Mouse (Mus musculus) cerebellum, adult (tissue): ENCODE measurements around the gene Slc25a35.
"Not testable (repeated sequence)": the region's sequence is repeated elsewhere in the genome, so short reads cannot be mapped to it uniquely, and the experiment has no call there.

ENCODE experiments used
- ATAC-seq: cut with Nextera tagmentation; 2 replicates; pipeline ENCODE4 v1.9.2; 2017; ENCODE audit warnings: mild to moderate bottlenecking, moderate library complexity, mixed read lengths; ENCODE audit not compliant: insufficient number of reproducible peaks, low FRiP score, low TSS enrichment

Slc25a35 gene

GRCm38 (mm10) chr11:69003592-69003991, 35.7 kb downstream of the Slc25a35 start:
- ATAC-seq = no peak

GRCm38 (mm10) chr11:69005193-69005592, 37.3 kb downstream of the Slc25a35 start:
- no peak for ATAC-seq

- ATAC-seq = not testable (repeated sequence)
Measured at GRCm38 (mm10) chr11:69006575-69006974, 38.6 kb downstream of the Slc25a35 start.

GRCm38 (mm10) chr11:69008182-69009121, 40.5 kb downstream of the Slc25a35 start, which contains the start of gene Pfas:
Pfas (minus strand) TSS chr11:69008460.
- ATAC-seq = 0 out of 2 replicates have a peak, but pooled peaks have one; percentile 52

GRCm38 (mm10) chr11:69009508-69009907, 41.6 kb downstream of the Slc25a35 start:
- no peak for ATAC-seq

GRCm38 (mm10) chr11:69010400-69011323, 42.7 kb downstream of the Slc25a35 start:
- ATAC-seq = no peak

GRCm38 (mm10) chr11:69011445-69011844, 43.5 kb downstream of the Slc25a35 start:
- ATAC-seq = not testable (repeated sequence)

GRCm38 (mm10) chr11:69012071-69012601, 44.2 kb downstream of the Slc25a35 start:
- ATAC-seq = peak; percentile 85; the same call in 1 of the 2 replicates

- peak; percentile 89 for ATAC-seq
Measured at GRCm38 (mm10) chr11:69015644-69016441, 47.9 kb downstream of the Slc25a35 start, which contains the start of gene Ctc1. Ctc1 (plus strand) TSS chr11:69015911.

- no peak for ATAC-seq
Measured at GRCm38 (mm10) chr11:69016755-69017154, 48.8 kb downstream of the Slc25a35 start.

- no peak for ATAC-seq
Measured at GRCm38 (mm10) chr11:69020691-69021090, 52.8 kb downstream of the Slc25a35 start.
